Mouse (Mus musculus): ENCODE results near the gene Scel. TPM values are rescaled to one million over a fixed set of nuclear protein-coding genes. Genes with fewer than 3 reads are reported as not detected.

Scel gene
- polyA plus RNA-seq, 1 experiment from 2014 or later = 31.9 TPM

- no peak overlapping the region for H3K27ac ChIP-seq (ENCODE audit: low read length)
- ATAC-seq (ENCODE audit: insufficient read depth, low FRiP score) = no peak
- no peak overlapping the region for H3K4me2 ChIP-seq (ENCODE audit: low read depth, low read length)
- H3K9me3 ChIP-seq (replicated peaks; ENCODE audit: control insufficient read depth, low read length) = no peaks in the 10 kb centered on the region
- H3K36me3 ChIP-seq (ENCODE audit: control insufficient read depth, insufficient read depth, low read length) = no peaks in the 10 kb centered on the region
- no peaks in the 10 kb centered on the region for H3K27me3 ChIP-seq (ENCODE audit: control insufficient read depth, insufficient read depth, low read length)
- H3K9ac ChIP-seq (ENCODE audit: low read length) = no peak overlapping the region
- no peaks in the 10 kb centered on the region for H3K4me1 ChIP-seq (ENCODE audit: control insufficient read depth, insufficient read depth, low read length)
- no peak overlapping the region for H3K4me3 ChIP-seq (replicated peaks; ENCODE audit: low read length)
- WGBS = 64% methylated on average over 7 of the region's 7 CpGs
These were observed 62.7 kb downstream of the Scel start for GRCm38 (mm10) chr14:103575854-103576253.

- no peak for ATAC-seq (ENCODE audit: insufficient read depth, low FRiP score)
- no peaks in the 10 kb centered on the region for H3K36me3 ChIP-seq (ENCODE audit: control insufficient read depth, insufficient read depth, low read length)
- H3K4me3 ChIP-seq (replicated peaks; ENCODE audit: low read length) = no peak overlapping the region
These were observed 63.9 kb downstream of the Scel start for GRCm38 (mm10) chr14:103577011-103577410.

GRCm38 (mm10) chr14:103586662-103587061, 73.5 kb downstream of the Scel start:
- no peak overlapping the region for H3K9ac ChIP-seq (ENCODE audit: low read length)
- H3K4me2 ChIP-seq (ENCODE audit: low read depth, low read length) = no peak overlapping the region
- H3K36me3 ChIP-seq (ENCODE audit: control insufficient read depth, insufficient read depth, low read length) = no peaks in the 10 kb centered on the region
- no peak for ATAC-seq (ENCODE audit: insufficient read depth, low FRiP score)
- no peaks in the 10 kb centered on the region for H3K27me3 ChIP-seq (ENCODE audit: control insufficient read depth, insufficient read depth, low read length)
- WGBS = 43% methylated on average over 4 of the region's 4 CpGs
- no peak overlapping the region for H3K4me3 ChIP-seq (replicated peaks; ENCODE audit: low read length)
- no peak overlapping the region for H3K27ac ChIP-seq (ENCODE audit: low read length)
- H3K4me1 ChIP-seq (ENCODE audit: control insufficient read depth, insufficient read depth, low read length) = no peaks in the 10 kb centered on the region
- no peaks in the 10 kb centered on the region for H3K9me3 ChIP-seq (replicated peaks; ENCODE audit: control insufficient read depth, low read length)

More at GRCm38 (mm10) chr14:103577011-103577410, 63.9 kb downstream of the Scel start:
- H3K9me3 ChIP-seq (replicated peaks; ENCODE audit: control insufficient read depth, low read length) = no peaks in the 10 kb centered on the region
- H3K4me2 ChIP-seq (ENCODE audit: low read depth, low read length) = no peak overlapping the region
- H3K4me1 ChIP-seq (ENCODE audit: control insufficient read depth, insufficient read depth, low read length) = no peaks in the 10 kb centered on the region
- H3K9ac ChIP-seq (ENCODE audit: low read length) = no peak overlapping the region
- no peak overlapping the region for H3K27ac ChIP-seq (ENCODE audit: low read length)
- H3K27me3 ChIP-seq (ENCODE audit: control insufficient read depth, insufficient read depth, low read length) = no peaks in the 10 kb centered on the region

DNA sequence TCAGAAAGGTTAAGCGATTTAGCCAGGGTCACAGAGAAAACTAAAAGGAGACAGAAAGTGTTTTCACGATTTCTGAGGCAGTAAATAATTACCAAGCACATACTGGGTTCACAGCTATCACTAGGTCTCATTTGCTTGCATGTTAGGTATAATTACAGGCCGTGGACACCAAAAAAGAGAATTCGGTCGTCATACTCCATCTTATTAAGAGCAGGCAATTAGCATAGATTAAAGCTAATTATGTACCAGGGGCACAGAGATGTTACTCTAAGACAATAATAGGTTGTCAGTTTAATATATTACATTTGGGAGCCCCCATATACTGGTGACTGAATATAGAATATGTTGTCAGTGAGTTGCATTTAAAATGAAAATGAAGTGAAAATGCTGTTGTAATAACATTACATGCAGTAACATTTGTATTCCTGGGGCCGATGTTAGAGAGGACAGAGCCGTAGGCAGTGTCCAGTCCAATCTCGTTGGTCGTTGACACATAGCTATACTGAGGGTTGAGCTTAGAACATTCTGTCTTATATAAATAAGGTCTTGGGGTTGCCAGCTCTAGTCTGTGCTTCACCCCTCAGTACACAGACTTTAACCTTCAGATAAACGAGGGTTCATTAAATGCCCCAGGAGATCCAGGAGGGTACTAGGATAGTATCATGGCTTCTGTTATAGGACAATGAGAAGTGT, 74.2 kb downstream of the Scel start:
- no peaks in the 10 kb centered on the region for H3K4me1 ChIP-seq (ENCODE audit: control insufficient read depth, insufficient read depth, low read length)
- no peak overlapping the region for H3K4me2 ChIP-seq (ENCODE audit: low read depth, low read length)
- no peaks in the 10 kb centered on the region for H3K36me3 ChIP-seq (ENCODE audit: control insufficient read depth, insufficient read depth, low read length)
- WGBS = 78% methylated on average over 10 of the region's 10 CpGs
- H3K27me3 ChIP-seq (ENCODE audit: control insufficient read depth, insufficient read depth, low read length) = no peaks in the 10 kb centered on the region
- no peak overlapping the region for H3K4me3 ChIP-seq (replicated peaks; ENCODE audit: low read length)
- H3K27ac ChIP-seq (ENCODE audit: low read length) = no peak overlapping the region
- H3K9me3 ChIP-seq (replicated peaks; ENCODE audit: control insufficient read depth, low read length) = no peaks in the 10 kb centered on the region
- no peak overlapping the region for H3K9ac ChIP-seq (ENCODE audit: low read length)
- ATAC-seq (ENCODE audit: insufficient read depth, low FRiP score) = no peak

DNA sequence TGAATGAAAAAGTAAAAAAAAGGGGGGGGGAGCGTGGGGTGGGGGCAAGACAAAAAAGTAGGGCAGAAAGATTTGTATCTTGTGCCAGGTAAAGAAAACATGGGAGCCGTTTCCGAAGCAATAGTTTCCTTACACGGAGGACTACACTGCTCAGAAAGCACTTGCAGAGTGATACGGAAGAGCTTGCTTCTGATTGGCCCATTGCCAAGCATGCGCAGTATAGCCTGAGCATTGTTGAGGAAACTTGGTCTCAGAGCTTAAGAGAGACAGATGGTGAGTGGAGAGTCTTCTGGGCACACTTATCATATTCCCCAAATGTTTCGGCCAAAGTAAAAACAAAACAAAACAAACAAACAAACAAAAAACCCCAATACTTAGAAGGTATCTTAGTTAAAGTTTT, 76.7 kb downstream of the Scel start:
- Histone ChIP-seq H3K36me3 (ENCODE audit: control insufficient read depth, insufficient read depth, low read length) (no peaks in the 10 kb centered on the region), H3K4me3 (replicated peaks; ENCODE audit: low read length) (no peak overlapping the region), H3K4me1 (ENCODE audit: control insufficient read depth, insufficient read depth, low read length) (no peaks in the 10 kb centered on the region), H3K9ac (ENCODE audit: low read length) (no peak overlapping the region), H3K27me3 (ENCODE audit: control insufficient read depth, insufficient read depth, low read length) (no peaks in the 10 kb centered on the region), H3K9me3 (replicated peaks; ENCODE audit: control insufficient read depth, low read length) (no peaks in the 10 kb centered on the region), H3K4me2 (ENCODE audit: low read depth, low read length) (0 out of 2 replicates have a peak overlapping the region, but pooled peaks have one; percentile 12), H3K27ac (ENCODE audit: low read length) (no peak overlapping the region)
- WGBS = 48% methylated on average over 7 of the region's 7 CpGs
- peak; percentile 78 for ATAC-seq (ENCODE audit: insufficient read depth, low FRiP score)

DNA sequence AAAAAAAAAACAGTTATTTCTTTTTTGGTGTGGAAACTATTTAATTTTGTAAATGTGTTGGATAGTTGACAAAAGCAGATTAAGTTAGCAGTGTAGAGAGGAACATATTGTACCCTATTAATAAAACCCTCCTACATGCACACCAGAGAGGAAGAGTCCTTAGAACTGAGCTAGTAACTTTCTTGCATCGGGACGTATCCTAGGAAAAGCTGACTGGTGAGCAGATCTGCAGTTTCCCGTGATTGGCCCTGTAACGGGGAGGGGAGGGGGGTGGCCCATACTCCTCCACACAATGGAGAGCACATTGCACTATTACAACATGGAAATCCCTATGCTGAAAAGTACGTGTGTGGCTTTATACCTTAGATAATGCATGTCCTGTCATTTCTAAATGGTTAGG, 82.7 kb downstream of the Scel start:
- Histone ChIP-seq H3K27ac (ENCODE audit: low read length) (no peak overlapping the region), H3K4me3 (replicated peaks; ENCODE audit: low read length) (no peak overlapping the region), H3K4me2 (ENCODE audit: low read depth, low read length) (no peak overlapping the region), H3K36me3 (ENCODE audit: control insufficient read depth, insufficient read depth, low read length) (no peaks in the 10 kb centered on the region), H3K4me1 (ENCODE audit: control insufficient read depth, insufficient read depth, low read length) (no peaks in the 10 kb centered on the region), H3K9ac (ENCODE audit: low read length) (no peak overlapping the region), H3K9me3 (replicated peaks; ENCODE audit: control insufficient read depth, low read length) (no peaks in the 10 kb centered on the region), H3K27me3 (ENCODE audit: control insufficient read depth, insufficient read depth, low read length) (no peaks in the 10 kb centered on the region)
- no peak for ATAC-seq (ENCODE audit: insufficient read depth, low FRiP score)
- WGBS = 67% methylated on average over 5 of the region's 5 CpGs

- Histone ChIP-seq H3K9ac (ENCODE audit: low read length) (no peak overlapping the region), H3K4me2 (ENCODE audit: low read depth, low read length) (no peak overlapping the region), H3K4me3 (replicated peaks; ENCODE audit: low read length) (no peak overlapping the region), H3K4me1 (ENCODE audit: control insufficient read depth, insufficient read depth, low read length) (no peaks in the 10 kb centered on the region), H3K27me3 (ENCODE audit: control insufficient read depth, insufficient read depth, low read length) (no peaks in the 10 kb centered on the region), H3K9me3 (replicated peaks; ENCODE audit: control insufficient read depth, low read length) (no peaks in the 10 kb centered on the region), H3K36me3 (ENCODE audit: control insufficient read depth, insufficient read depth, low read length) (no peaks in the 10 kb centered on the region), H3K27ac (ENCODE audit: low read length) (no peak overlapping the region)
- no peak for ATAC-seq (ENCODE audit: insufficient read depth, low FRiP score)
- WGBS = 77% methylated on average over 8 of the region's 8 CpGs
These were observed 94.9 kb downstream of the Scel start for GRCm38 (mm10) chr14:103608063-103608462.

GRCm38 (mm10) chr14:103613573-103614271, 100.6 kb downstream of the Scel start:
- no peaks in the 10 kb centered on the region for H3K36me3 ChIP-seq (ENCODE audit: control insufficient read depth, insufficient read depth, low read length)
- H3K9me3 ChIP-seq (replicated peaks; ENCODE audit: control insufficient read depth, low read length) = no peaks in the 10 kb centered on the region
- no peaks in the 10 kb centered on the region for H3K27me3 ChIP-seq (ENCODE audit: control insufficient read depth, insufficient read depth, low read length)
- no peak overlapping the region for H3K9ac ChIP-seq (ENCODE audit: low read length)
- H3K4me2 ChIP-seq (ENCODE audit: low read depth, low read length) = no peak overlapping the region
- 89% methylated on average over 6 of the region's 6 CpGs for WGBS
- ATAC-seq (ENCODE audit: insufficient read depth, low FRiP score) = no peak
- H3K4me1 ChIP-seq (ENCODE audit: control insufficient read depth, insufficient read depth, low read length) = no peaks in the 10 kb centered on the region
- H3K27ac ChIP-seq (ENCODE audit: low read length) = no peak overlapping the region
- no peak overlapping the region for H3K4me3 ChIP-seq (replicated peaks; ENCODE audit: low read length)

- no peaks in the 10 kb centered on the region for H3K4me1 ChIP-seq (ENCODE audit: control insufficient read depth, insufficient read depth, low read length)
- no peak overlapping the region for H3K4me2 ChIP-seq (ENCODE audit: low read depth, low read length)
- H3K9me3 ChIP-seq (replicated peaks; ENCODE audit: control insufficient read depth, low read length) = no peaks in the 10 kb centered on the region
- 92% methylated on average over 4 of the region's 4 CpGs for WGBS
- no peaks in the 10 kb centered on the region for H3K27me3 ChIP-seq (ENCODE audit: control insufficient read depth, insufficient read depth, low read length)
- H3K4me3 ChIP-seq (replicated peaks; ENCODE audit: low read length) = no peak overlapping the region
- H3K27ac ChIP-seq (ENCODE audit: low read length) = no peak overlapping the region
- no peak for ATAC-seq (ENCODE audit: insufficient read depth, low FRiP score)
- H3K36me3 ChIP-seq (ENCODE audit: control insufficient read depth, insufficient read depth, low read length) = no peaks in the 10 kb centered on the region
- H3K9ac ChIP-seq (ENCODE audit: low read length) = no peak overlapping the region
These were observed 101.1 kb downstream of the Scel start for GRCm38 (mm10) chr14:103614272-103614587.

Data from stomach, embryonic 16.5 days (tissue).